Mouse (Mus musculus): ENCODE results near the gene 2610528J11Rik.

Gene 2610528J11Rik

GRCm38 (mm10) chr4:118526408-118527334, at the start of gene 2610528J11Rik:
TSS of gene 2610528J11Rik (plus strand) at chr4:118526999.
- ChIA-PET CTCF (interaction anchor here in 1 of 4 experiments (0.6 kb wide), 1 partner anchor 255 kb away, joined by 4 read pairs; no protein-coding TSS in a partner anchor), POLR2A (interaction anchor here in 1 of 4 experiments (1.5 kb wide), 1 partner anchor 11 kb away, joined by 5 read pairs; no protein-coding TSS in a partner anchor)

GRCm38 (mm10) chr4:118489717-118490132, 37.1 kb upstream of the 2610528J11Rik start, which contains the start of gene Tie1:
TSS of gene Tie1 (minus strand) at chr4:118490061.
- POLR2A ChIA-PET = interaction anchor here in 1 of 4 experiments (0.6 to 2.0 kb wide), 3 partner anchors 8 to 19 kb away, joined by 3 to 7 read pairs (median 5); no protein-coding TSS in a partner anchor
- CTCF ChIA-PET = interaction anchor here in 1 of 4 experiments (1.4 kb wide), 1 partner anchor 123 kb away, joined by 3 read pairs; no protein-coding TSS in a partner anchor

DNA sequence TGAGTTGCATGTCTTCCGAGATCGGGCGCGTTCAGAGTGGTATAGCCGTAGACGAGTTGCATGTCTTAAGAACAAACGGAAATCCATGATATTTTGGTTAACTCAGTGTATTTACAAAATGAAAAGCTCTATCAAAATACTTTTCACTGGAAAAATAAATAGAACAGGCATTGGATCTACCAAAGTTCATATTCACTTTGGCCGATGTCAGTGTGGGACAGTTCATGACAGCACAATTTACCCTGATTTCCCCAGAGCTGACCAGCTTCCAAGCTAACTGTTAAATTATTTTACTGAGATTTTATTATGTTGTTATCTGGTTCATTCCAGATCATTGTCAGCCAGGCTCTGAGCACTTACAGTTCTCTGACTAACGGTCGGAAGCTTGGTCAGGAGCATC, 36.3 kb upstream of the 2610528J11Rik start:
- CTCF ChIA-PET = interaction anchor here in 1 of 4 experiments (1.4 kb wide), 1 partner anchor 123 kb away, joined by 3 read pairs; no protein-coding TSS in a partner anchor
- POLR2A ChIA-PET = interaction anchor here in 1 of 4 experiments (0.6 kb wide), 1 partner anchor 18 kb away, joined by 3 read pairs; no protein-coding TSS in a partner anchor

DNA sequence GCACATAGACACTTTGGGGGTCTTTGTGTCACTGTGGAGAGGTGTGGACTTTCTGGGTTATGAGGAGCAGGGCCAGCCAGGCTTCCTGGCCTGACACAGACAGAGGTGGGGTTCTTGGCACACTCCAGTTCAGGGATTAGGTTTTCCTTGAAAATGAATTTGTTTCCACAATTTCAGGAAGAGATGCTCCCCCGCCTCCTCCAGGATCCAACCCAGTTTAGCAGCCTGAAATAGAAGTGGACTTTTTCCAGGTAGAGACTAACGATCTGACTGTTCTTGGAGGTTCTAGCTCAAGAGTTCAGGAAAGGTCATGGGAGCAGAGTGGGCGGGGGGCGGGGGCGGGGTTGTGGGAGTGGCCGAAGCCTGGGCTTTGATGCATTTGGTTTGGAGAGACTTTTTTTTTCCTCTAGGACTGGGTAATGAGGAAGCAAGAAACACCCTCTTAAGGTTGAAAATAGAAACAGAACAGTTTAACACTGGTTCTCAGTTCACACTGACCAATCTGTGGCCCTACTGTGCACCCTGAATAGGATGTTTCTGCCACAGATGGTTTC, 26.6 kb upstream of the 2610528J11Rik start:
- POLR2A ChIA-PET = interaction anchor here in 2 of 4 experiments (0.6 to 1.6 kb wide), 4 partner anchors 10 to 415 kb away, joined by 3 to 7 read pairs (median 4); no protein-coding TSS in a partner anchor
- CTCF ChIA-PET = interaction anchor here in 3 of 4 experiments (0.6 to 1.8 kb wide), 4 partner anchors 52 to 614 kb away, joined by 3 to 5 read pairs (median 4); no protein-coding TSS in a partner anchor

DNA sequence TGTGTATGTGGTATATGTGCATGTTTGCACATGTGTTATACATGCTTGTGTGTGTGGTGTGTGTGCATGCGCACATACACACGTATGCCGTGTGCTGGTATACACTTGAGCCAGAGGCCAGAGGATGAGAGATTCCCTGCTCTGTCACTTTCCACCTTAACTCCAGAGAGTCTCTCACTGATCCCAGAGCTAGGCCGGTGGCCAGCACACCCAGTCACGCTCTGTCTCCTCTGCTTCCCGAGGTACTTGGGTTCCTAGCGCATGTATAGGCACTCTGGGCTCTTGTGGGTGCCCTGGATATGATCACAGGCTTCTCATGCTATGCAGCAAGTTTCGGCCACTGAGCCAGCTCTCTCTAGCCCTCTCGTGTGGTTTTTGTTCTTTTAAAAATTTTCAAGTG, 26.0 kb upstream of the 2610528J11Rik start:
- POLR2A ChIA-PET = interaction anchor here in 1 of 4 experiments (1.6 kb wide), 1 partner anchor 10 kb away, joined by 4 read pairs; no protein-coding TSS in a partner anchor
- CTCF ChIA-PET = interaction anchor here in 1 of 4 experiments (0.7 to 1.8 kb wide), 2 partner anchors 15 to 65 kb away, joined by 3 to 5 read pairs; no protein-coding TSS in a partner anchor

- ChIA-PET CTCF (no interaction called here), POLR2A (no interaction called here)
Measured at GRCm38 (mm10) chr4:118505551-118505950, 21.2 kb upstream of the 2610528J11Rik start.

GRCm38 (mm10) chr4:118507171-118507570, 19.6 kb upstream of the 2610528J11Rik start:
- POLR2A ChIA-PET = interaction anchor here in 2 of 4 experiments (1.2 to 1.3 kb wide), 3 partner anchors 9 to 70 kb away, joined by 3 to 4 read pairs (median 3); partner anchors contain the start of gene Cdc20 (in 1 of the 2)
- CTCF ChIA-PET = interaction anchor here in 1 of 4 experiments (1.0 kb wide), 2 partner anchors 59 to 648 kb away, joined by 3 to 4 read pairs; no protein-coding TSS in a partner anchor

DNA sequence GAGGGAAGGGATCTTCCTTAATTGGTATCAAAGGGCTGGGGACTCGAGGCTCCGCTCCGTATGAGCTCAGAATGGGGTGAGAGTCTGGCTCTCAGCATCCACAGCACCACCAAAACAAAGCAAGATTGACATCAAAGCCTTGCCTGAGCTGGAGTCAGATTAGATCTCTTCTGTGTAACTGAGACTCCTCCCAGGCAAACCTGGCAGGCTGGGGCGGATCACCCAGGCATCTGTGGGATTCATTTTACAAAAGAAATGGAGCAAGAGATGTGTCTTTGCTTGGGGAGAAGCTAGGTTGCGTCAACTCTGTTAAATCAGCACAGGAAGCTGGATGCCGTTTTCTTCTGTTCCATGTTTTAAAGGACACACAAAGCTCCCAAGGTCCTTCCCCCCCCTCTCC, 17.7 kb upstream of the 2610528J11Rik start:
- ChIA-PET CTCF (interaction anchor here in 3 of 4 experiments (0.6 to 1.5 kb wide), 5 partner anchors 8 to 169 kb away, joined by 3 to 9 read pairs (median 3); no protein-coding TSS in a partner anchor), POLR2A (interaction anchor here in 3 of 4 experiments (0.7 to 1.7 kb wide), 10 partner anchors 9 to 371 kb away, joined by 3 to 6 read pairs (median 3); partner anchors contain the start of gene Tmem125 (in 1 of the 3))

DNA sequence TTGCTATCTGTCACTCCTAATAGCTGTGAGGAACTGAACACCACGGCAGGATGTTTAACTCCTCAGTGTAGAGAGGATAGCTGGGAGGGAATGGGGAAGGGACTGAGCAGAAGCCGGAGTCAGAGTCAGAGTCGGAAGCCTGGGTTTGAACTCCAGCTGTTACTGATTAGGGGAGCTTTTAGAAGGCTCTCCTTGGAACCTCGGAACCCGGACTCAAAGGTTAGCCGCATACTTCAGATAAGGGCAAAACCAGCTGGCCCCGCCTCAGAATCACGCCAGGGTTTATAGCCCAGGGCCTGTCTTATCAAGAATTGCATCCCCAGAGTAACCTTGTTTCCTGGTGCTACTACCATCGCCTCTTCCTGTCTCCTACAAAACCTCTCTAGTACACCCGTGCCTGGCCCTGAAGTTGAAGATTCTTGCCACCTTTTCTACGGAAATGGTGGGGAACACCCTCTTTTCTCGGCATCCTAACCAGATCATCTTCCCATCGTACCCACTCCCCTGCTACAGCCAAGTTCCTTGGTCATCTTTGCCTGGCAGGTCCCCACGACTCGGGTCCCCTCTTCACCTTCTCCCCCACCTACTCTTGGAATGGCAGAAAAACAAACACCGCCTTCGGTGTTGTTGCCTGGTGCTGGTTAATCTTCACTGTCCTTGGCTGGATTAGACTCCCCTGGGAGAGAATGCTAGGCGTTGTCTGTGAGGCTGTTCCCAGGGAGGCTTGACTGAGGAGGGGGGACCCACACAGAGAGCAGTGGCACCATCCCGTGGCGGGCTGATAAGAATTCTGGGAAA, 9.9 kb upstream of the 2610528J11Rik start:
- CTCF ChIA-PET = interaction anchor here in 3 of 4 experiments (0.6 to 1.3 kb wide), 7 partner anchors 8 to 366 kb away, joined by 3 to 9 read pairs (median 3); no protein-coding TSS in a partner anchor
- POLR2A ChIA-PET = interaction anchor here in 2 of 4 experiments (0.8 to 1.2 kb wide), 10 partner anchors 8 to 653 kb away, joined by 3 to 5 read pairs (median 3); partner anchors contain the start of genes Slc2a1 (in 1 of the 2) and Tmem125 (in 1 of the 2)

- POLR2A ChIA-PET = interaction anchor here (0.5 to 1.1 kb wide), 9 partner anchors 9 to 859 kb away, joined by 3 to 6 read pairs (median 3); partner anchors contain the start of gene Slc2a1 (in 1 of the 4)
- CTCF ChIA-PET = interaction anchor here in 2 of 4 experiments (0.7 to 1.2 kb wide), 3 partner anchors 9 to 48 kb away, joined by 3 read pairs; no protein-coding TSS in a partner anchor
Measured at GRCm38 (mm10) chr4:118517497-118518146, 9.2 kb upstream of the 2610528J11Rik start.

DNA sequence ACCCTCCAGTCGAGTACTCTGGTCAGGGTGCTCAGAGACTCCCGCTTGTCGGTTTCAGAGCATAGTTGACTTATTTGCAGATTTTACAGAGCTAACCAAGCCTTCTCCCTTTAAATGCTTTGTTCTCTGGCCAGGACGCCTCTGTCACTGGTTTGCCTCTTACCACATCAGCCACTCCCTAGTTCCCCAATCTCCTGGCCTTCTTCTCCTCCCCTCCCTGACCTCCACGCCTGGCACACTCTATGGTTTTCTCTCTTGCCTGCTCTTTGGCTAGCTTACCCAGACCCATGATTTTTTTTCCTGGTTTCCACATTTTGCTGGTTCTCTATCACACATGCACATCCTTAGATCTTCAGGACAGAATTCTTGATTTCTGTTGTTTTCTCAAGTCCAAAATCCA, 8.6 kb upstream of the 2610528J11Rik start:
- POLR2A ChIA-PET = interaction anchor here in 3 of 4 experiments (0.6 to 1.1 kb wide), 6 partner anchors 9 to 21 kb away, joined by 3 to 6 read pairs (median 3); no protein-coding TSS in a partner anchor
- CTCF ChIA-PET = interaction anchor here in 1 of 4 experiments (0.7 to 1.2 kb wide), 2 partner anchors 9 to 48 kb away, joined by 3 read pairs; no protein-coding TSS in a partner anchor

GRCm38 (mm10) chr4:118522248-118522647, 4.6 kb upstream of the 2610528J11Rik start:
- CTCF ChIA-PET = no interaction called here
- POLR2A ChIA-PET = interaction anchor here in 1 of 4 experiments (1.1 to 1.9 kb wide), 3 partner anchors 17 to 76 kb away, joined by 3 to 4 read pairs (median 4); no protein-coding TSS in a partner anchor

GRCm38 (mm10) chr4:118523976-118524375, 2.8 kb upstream of the 2610528J11Rik start:
- ChIA-PET CTCF (no interaction called here), POLR2A (no interaction called here)

DNA sequence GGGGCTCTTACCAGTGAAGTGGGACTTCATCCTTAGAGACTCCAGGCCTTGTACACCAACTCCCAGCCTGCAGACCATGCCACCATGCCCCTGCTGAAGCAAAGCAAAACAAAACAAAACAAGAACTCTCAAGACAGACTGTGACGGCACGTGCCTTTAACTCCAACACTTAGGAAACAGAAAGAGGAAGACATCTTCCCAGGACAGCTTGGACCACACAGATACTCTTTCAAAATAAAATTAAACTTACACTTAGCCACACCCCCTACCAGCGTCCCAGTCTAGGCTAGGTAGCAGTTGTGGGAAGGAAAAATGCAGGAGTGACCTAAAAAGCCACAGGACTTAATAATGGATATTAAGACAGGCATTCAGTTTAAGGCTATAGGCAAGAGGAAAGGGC, 1.0 kb upstream of the 2610528J11Rik start:
- ChIA-PET POLR2A (interaction anchor here in 1 of 4 experiments (1.5 kb wide), 1 partner anchor 10 kb away, joined by 5 read pairs; no protein-coding TSS in a partner anchor), CTCF (no interaction called here)

GRCm38 (mm10) chr4:118527335-118527681, 509 bp downstream of the 2610528J11Rik start:
- CTCF ChIA-PET = no interaction called here
- POLR2A ChIA-PET = interaction anchor here in 2 of 4 experiments (0.7 to 1.9 kb wide), 3 partner anchors 10 to 17 kb away, joined by 3 to 6 read pairs (median 3); no protein-coding TSS in a partner anchor

DNA sequence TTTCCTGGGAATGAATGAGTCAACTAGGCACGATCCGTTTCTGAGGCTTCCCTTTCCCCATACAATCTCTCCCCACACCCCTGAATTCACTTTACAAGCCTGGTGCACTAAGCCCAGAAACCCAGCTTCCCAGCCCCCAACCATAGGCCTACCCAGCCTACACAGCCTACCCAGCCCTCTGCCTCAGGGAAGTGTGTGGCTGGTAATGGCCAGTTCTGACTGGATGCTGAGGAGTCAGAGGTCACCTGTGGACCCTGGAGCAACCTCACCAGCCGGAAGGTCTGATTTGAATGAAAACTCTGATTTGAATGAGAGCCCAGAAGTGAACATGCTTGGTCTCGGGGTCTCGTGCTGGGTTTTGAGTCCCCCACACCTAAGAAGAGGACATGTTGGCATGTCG, 921 bp downstream of the 2610528J11Rik start:
- POLR2A ChIA-PET = interaction anchor here in 3 of 4 experiments (0.6 to 1.9 kb wide), 6 partner anchors 10 to 77 kb away, joined by 3 to 12 read pairs (median 3); partner anchors contain the start of gene Tmem125 (in 1 of the 3)
- CTCF ChIA-PET = interaction anchor here in 1 of 4 experiments (1.4 kb wide), 1 partner anchor 39 kb away, joined by 5 read pairs; no protein-coding TSS in a partner anchor

DNA sequence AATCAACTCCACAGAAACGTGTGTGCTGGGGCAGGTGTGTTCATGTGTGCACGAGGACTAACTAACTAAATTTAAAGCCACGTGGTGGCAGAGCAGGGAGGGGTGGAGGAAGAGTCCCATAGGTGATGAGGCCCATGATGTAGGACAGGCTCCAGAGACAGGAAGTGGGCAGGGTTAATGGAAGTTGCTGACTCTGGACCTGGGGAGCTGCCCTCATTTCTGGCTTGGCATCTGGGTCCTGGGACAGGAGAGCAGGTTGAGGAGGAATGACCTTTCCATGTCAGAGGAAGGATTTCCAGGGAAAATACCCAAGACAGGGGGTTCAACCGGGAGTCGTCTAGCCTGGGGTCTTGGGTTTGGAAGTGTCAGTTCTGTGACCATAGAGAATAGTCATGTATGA, 5.9 kb downstream of the 2610528J11Rik start:
- ChIA-PET POLR2A (no interaction called here), CTCF (no interaction called here)

All from embryonic stem cell, embryonic (primary cell).